Mouse (Mus musculus) midbrain, embryonic 10.5 days (tissue): ENCODE results near the gene Csmd2. TPM values are rescaled to one million over a fixed set of nuclear protein-coding genes. Genes with fewer than 3 reads are reported as not detected.

ENCODE experiments used
- DNase-seq: peaks from one replicate; pipeline ENCODE4 v3.0.0-alpha.2; 2017; ENCODE audit warnings: low spot score
- H3K27ac ChIP-seq: fragments of 300-500 bp; sonication (generic); replicated peaks from 2 replicates; pipeline ENCODE4 v1.5.1; 2016; ENCODE audit warnings: mild to moderate bottlenecking
- H3K27me3 ChIP-seq: fragments of 300-500 bp; sonication (generic); 2 replicates; pipeline ENCODE4 v1.6.1; 2016; ENCODE audit warnings: low read depth, mild to moderate bottlenecking; ENCODE audit not compliant: poor library complexity, severe bottlenecking
- H3K36me3 ChIP-seq: fragments of 300-500 bp; sonication (generic); 2 replicates; pipeline ENCODE4 v1.6.1; 2016; ENCODE audit warnings: mild to moderate bottlenecking, moderate library complexity
- H3K4me1 ChIP-seq: fragments of 300-500 bp; sonication (generic); 2 replicates; pipeline ENCODE4 v1.6.1; 2016
- H3K4me3 ChIP-seq: fragments of 300-500 bp; sonication (generic); 2 replicates; pipeline ENCODE4 v1.5.1; 2016; ENCODE audit warnings: mild to moderate bottlenecking, moderate library complexity
- H3K9me3 ChIP-seq: fragments of 300-500 bp; sonication (generic); replicated peaks from 2 replicates; pipeline ENCODE4 v1.6.1; 2016; ENCODE audit warnings: mild to moderate bottlenecking
- WGBS: fragments of 180-500 bp; shearing (Covaris S2); methylation state at CpG from one replicate; pipeline ENCODE4 v1.1.7; 2016; 5-methylcytosine and 5-hydroxymethylcytosine counted together
- polyA plus RNA-seq: library from polyadenylated mRNA; unstranded; fragments of >200 nt; fragmentation: Nextera tagmentation; extraction: Ambion mirVana; gene quantifications from 2 replicates; pipeline ENCODE4 v1.2.1, GENCODE M21; 2016

Gene Csmd2
- polyA plus RNA-seq, 1 experiment from 2014 or later = 1.00 TPM

GRCm38 (mm10) chr4:128084466-128084865 is 96.8 kb downstream of the Csmd2 start:
- H3K27ac ChIP-seq = no peak overlapping the region
- no peaks in the 10 kb centered on the region for H3K9me3 ChIP-seq
- WGBS = 88% methylated on average over 3 of the region's 3 CpGs
- no peak overlapping the region for H3K4me3 ChIP-seq
- no peaks in the 10 kb centered on the region for H3K27me3 ChIP-seq
- peaks cover 24% of the 10 kb centered on the region for H3K4me1 ChIP-seq
- no peak for DNase-seq
- H3K36me3 ChIP-seq = no peaks in the 10 kb centered on the region

- 78% methylated on average over 8 of the region's 8 CpGs for WGBS
- H3K27me3 ChIP-seq = no peaks in the 10 kb centered on the region
- H3K4me1 ChIP-seq = peaks cover 28% of the 10 kb centered on the region
- H3K27ac ChIP-seq = no peak overlapping the region
- no peaks in the 10 kb centered on the region for H3K36me3 ChIP-seq
- H3K9me3 ChIP-seq = no peaks in the 10 kb centered on the region
- H3K4me3 ChIP-seq = no peak overlapping the region
- no peak for DNase-seq
These were observed 97.4 kb downstream of the Csmd2 start for GRCm38 (mm10) chr4:128085096-128085495.

- no peaks in the 10 kb centered on the region for H3K9me3 ChIP-seq
- no peaks in the 10 kb centered on the region for H3K36me3 ChIP-seq
- no peaks in the 10 kb centered on the region for H3K27me3 ChIP-seq
- no peak overlapping the region for H3K4me3 ChIP-seq
- DNase-seq = no peak
- 90% methylated on average over 5 of the region's 5 CpGs for WGBS
- peak overlapping the region; percentile 46; the same call in 1 of the 2 replicates for H3K27ac ChIP-seq
- peaks cover 28% of the 10 kb centered on the region for H3K4me1 ChIP-seq
These were observed 99.5 kb downstream of the Csmd2 start for GRCm38 (mm10) chr4:128087147-128087606.

- 59% methylated on average over 3 of the region's 3 CpGs for WGBS
- Histone ChIP-seq H3K4me1 (peaks cover 28% of the 10 kb centered on the region), H3K9me3 (no peaks in the 10 kb centered on the region), H3K4me3 (no peak overlapping the region), H3K27me3 (no peaks in the 10 kb centered on the region), H3K36me3 (no peaks in the 10 kb centered on the region), H3K27ac (peak overlapping the region; percentile 57; the same call in 1 of the 2 replicates)
- no peak for DNase-seq
These were observed 100.0 kb downstream of the Csmd2 start for GRCm38 (mm10) chr4:128087704-128088103.

DNA sequence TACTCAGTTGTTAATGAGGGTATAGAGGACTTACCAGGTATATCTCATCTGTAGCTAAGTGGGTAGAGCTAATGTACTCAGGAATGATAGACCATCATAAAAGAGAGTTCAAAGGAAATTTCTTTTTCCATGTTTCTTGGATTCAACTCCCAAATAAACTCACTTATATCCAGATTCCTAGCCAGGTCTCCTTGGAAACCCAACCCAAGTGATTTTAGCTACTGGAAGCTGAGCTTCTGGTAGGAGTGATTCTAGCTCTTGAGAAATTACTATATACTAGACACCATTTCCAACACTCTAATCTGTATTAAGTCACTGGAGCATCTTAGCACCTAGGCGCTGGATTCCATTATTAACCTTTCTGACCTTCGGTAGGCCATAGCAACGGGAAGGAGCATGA is 100.6 kb downstream of the Csmd2 start:
- 61% methylated on average over 3 of the region's 3 CpGs for WGBS

DNA sequence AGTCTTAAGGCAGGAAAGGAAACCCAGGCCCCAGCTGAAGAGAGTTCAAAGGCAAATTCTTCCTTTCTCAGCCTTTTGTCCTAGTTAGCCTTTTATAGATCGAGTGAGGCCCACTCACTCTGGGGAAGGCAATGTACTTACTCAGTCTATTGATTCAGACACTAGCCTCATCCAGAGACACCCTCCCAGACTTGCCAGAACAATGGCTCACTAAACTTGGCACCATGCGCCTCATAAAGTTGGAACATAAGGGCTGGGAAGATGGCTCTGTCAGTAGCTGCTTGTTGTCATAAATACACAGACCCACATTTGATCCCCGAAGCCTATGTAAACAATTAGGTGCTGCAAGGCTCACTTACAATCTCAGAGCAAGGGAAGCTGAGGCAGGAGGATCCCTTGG is 104.3 kb downstream of the Csmd2 start:
- H3K9me3 ChIP-seq = no peaks in the 10 kb centered on the region
- peaks cover 32% of the 10 kb centered on the region for H3K4me1 ChIP-seq
- 82% methylated on average over 3 of the region's 3 CpGs for WGBS
- H3K36me3 ChIP-seq = no peaks in the 10 kb centered on the region
- H3K27me3 ChIP-seq = no peaks in the 10 kb centered on the region
- H3K27ac ChIP-seq = no peak overlapping the region
- DNase-seq = no peak
- H3K4me3 ChIP-seq = no peak overlapping the region

More for the DNA sequence above, 100.6 kb downstream of the Csmd2 start:
- Histone ChIP-seq H3K4me1 (peaks cover 28% of the 10 kb centered on the region), H3K9me3 (no peaks in the 10 kb centered on the region), H3K36me3 (no peaks in the 10 kb centered on the region), H3K4me3 (no peak overlapping the region), H3K27me3 (no peaks in the 10 kb centered on the region), H3K27ac (no peak overlapping the region)
- DNase-seq = peak; percentile 35

DNA sequence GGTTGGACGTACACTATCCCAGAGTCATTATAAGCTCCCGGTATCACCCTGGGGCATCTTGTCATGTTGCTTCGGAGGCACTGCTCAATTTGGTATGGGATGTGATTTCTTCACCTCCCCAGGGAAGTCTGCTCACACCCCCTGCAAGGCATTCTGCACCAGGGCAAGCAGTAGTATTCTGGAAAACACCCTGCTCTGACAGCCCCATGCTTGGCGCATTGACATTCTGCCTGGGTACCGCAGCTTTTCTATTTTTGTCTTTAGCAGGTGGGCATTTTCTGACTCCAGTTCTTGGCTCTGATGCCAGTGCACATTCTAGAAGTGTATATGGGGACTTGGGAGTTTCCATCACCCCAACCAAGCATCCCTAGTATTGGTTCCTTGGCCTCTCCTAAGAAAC is 111.9 kb downstream of the Csmd2 start:
- peaks cover 15% of the 10 kb centered on the region for H3K27me3 ChIP-seq
- 0 out of 2 replicates have a peak overlapping the region, but pooled peaks have one; percentile 65 for H3K27ac ChIP-seq
- no peak for DNase-seq
- H3K36me3 ChIP-seq = no peaks in the 10 kb centered on the region
- no peaks in the 10 kb centered on the region for H3K9me3 ChIP-seq
- H3K4me3 ChIP-seq = no peak overlapping the region
- 90% methylated on average over 5 of the region's 5 CpGs for WGBS
- H3K4me1 ChIP-seq = peaks cover 29% of the 10 kb centered on the region

- peak; percentile 54 for DNase-seq
- no peaks in the 10 kb centered on the region for H3K36me3 ChIP-seq
- no peak overlapping the region for H3K4me3 ChIP-seq
- peak overlapping the region; percentile 79 for H3K27ac ChIP-seq
- WGBS = 41% methylated on average over 5 of the region's 5 CpGs
- no peaks in the 10 kb centered on the region for H3K9me3 ChIP-seq
- H3K4me1 ChIP-seq = peaks cover 27% of the 10 kb centered on the region
- peaks cover 15% of the 10 kb centered on the region for H3K27me3 ChIP-seq
These were observed 112.9 kb downstream of the Csmd2 start for GRCm38 (mm10) chr4:128100541-128100940.

DNA sequence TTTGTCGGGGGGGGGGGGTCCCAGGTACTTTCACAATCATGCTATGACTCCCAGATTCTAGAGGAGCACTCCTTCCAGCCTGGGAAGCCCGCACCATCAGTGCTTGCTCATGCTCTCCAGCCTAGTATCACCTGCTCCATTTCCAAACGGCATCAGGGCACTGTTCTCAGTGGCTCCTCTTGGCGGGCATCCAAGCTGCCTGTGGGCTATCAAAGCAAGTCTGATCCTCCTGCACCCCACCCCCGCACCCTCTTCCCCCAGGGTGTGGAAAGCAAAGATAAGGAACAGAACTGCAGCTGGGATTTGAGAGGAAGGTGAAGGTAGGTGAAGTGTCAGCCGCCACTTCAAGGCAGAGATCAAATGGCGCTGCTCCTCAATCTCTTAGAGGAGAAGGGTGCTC is 128.7 kb downstream of the Csmd2 start:
- no peaks in the 10 kb centered on the region for H3K9me3 ChIP-seq
- 80% methylated on average over 7 of the region's 7 CpGs for WGBS
- H3K4me3 ChIP-seq = no peak overlapping the region
- peaks cover 9% of the 10 kb centered on the region; the same call in 1 of the 2 replicates for H3K4me1 ChIP-seq
- no peaks in the 10 kb centered on the region for H3K27me3 ChIP-seq
- no peaks in the 10 kb centered on the region for H3K36me3 ChIP-seq
- no peak for DNase-seq
- H3K27ac ChIP-seq = no peak overlapping the region

GRCm38 (mm10) chr4:128123281-128123680 is 135.6 kb downstream of the Csmd2 start:
- DNase-seq = no peak
- Histone ChIP-seq H3K27me3 (no peaks in the 10 kb centered on the region), H3K4me3 (no peak overlapping the region), H3K36me3 (no peaks in the 10 kb centered on the region), H3K9me3 (peaks cover 6% of the 10 kb centered on the region), H3K4me1 (peaks cover 13% of the 10 kb centered on the region), H3K27ac (no peak overlapping the region)
- 87% methylated on average over 8 of the region's 8 CpGs for WGBS

DNA sequence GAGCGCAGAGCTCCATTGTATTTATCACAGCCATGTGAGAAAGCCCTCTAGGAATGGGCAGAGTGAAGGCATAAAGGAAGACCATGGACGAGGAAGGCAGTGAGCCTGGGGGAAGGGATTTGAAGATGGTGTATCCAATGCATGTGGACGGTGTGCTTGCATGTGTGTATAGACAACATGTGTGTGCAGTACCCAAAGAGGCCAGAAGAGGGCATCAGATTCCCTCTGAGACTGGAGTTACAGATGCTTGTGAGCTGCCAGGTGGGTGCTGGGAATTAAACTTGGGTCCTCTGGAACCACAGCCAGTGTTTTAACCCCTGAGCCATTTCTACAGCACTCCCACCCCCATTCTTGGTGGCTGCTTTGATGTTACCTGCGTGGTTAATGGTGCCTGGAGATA is 137.1 kb downstream of the Csmd2 start:
- WGBS = 87% methylated on average over 4 of the region's 4 CpGs
- no peak for DNase-seq
- H3K27ac ChIP-seq = no peak overlapping the region
- H3K27me3 ChIP-seq = no peaks in the 10 kb centered on the region
- peaks cover 17% of the 10 kb centered on the region for H3K4me1 ChIP-seq
- no peak overlapping the region for H3K4me3 ChIP-seq
- H3K9me3 ChIP-seq = peaks cover 6% of the 10 kb centered on the region
- H3K36me3 ChIP-seq = no peaks in the 10 kb centered on the region

DNA sequence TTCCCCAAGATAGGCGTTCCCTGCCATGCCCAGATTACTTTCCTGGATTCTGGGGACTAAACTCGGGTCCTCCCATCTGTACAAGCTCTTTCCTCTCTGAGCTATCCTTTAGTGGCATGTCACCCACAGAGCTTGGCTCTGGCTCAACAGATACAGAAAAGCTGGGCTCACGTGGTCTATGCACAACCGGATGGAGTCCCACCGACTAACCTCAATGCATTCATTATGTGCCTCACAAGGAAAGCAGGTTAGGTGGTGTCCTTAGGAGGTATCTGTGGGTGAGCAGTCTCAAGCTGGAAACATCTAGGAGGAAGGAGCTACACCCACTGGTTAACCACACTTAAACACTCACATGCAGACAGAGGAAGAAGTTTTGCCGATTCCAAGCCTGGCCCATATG is 140.9 kb downstream of the Csmd2 start:
- H3K27me3 ChIP-seq = no peaks in the 10 kb centered on the region
- 86% methylated on average over 6 of the region's 6 CpGs for WGBS
- H3K4me3 ChIP-seq = no peak overlapping the region
- no peak overlapping the region for H3K27ac ChIP-seq
- H3K9me3 ChIP-seq = peaks cover 6% of the 10 kb centered on the region
- no peak for DNase-seq
- no peaks in the 10 kb centered on the region for H3K36me3 ChIP-seq
- peaks cover 21% of the 10 kb centered on the region for H3K4me1 ChIP-seq

GRCm38 (mm10) chr4:128130611-128131142 is 143.0 kb downstream of the Csmd2 start:
- no peak overlapping the region for H3K4me3 ChIP-seq
- 67% methylated on average over 4 of the region's 4 CpGs for WGBS
- H3K27ac ChIP-seq = no peak overlapping the region
- H3K9me3 ChIP-seq = no peaks in the 10 kb centered on the region
- no peaks in the 10 kb centered on the region for H3K27me3 ChIP-seq
- DNase-seq = no peak
- H3K36me3 ChIP-seq = no peaks in the 10 kb centered on the region
- H3K4me1 ChIP-seq = peaks cover 21% of the 10 kb centered on the region
